Mouse (Mus musculus): ENCODE measurements around the gene Chst14.

DNA sequence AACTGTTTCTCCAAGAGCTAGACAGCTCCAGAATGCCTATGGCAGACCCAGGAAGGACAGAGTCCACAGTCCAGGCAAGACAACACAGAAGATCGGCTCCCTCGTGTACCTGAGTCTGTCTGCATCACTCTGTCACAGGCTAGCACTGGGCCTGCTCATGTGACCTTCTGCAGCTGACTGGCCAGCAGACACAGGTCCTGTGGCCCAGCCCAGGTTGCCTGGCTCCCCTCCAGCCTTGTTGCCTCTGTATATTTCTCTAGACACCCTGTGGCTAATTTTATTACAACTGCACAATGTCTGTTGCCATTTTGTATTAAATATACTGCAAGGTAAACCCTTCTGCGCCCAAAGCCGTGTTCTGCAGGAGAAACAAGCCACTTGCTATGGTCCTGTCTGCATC lies 45.3 kb upstream of the Chst14 start:
- no peak for TF ChIP-seq POLR2A (IDR thresholded peaks at IDR 0.05; ENCODE audit: insufficient read length, low read depth)
- no peak for TF ChIP-seq MAX (IDR thresholded peaks at IDR 0.05; ENCODE audit: low read depth)
- TF ChIP-seq POLR2AphosphoS2 (IDR thresholded peaks at IDR 0.05; ENCODE audit: insufficient read length, low read depth) = no peak
- no peak for TF ChIP-seq CEBPB (IDR thresholded peaks at IDR 0.05; ENCODE audit: insufficient read depth, poor library complexity, severe bottlenecking)
- TF ChIP-seq TCF12 (IDR thresholded peaks at IDR 0.05; ENCODE audit: insufficient read depth, poor library complexity, severe bottlenecking) = no peak
- TF ChIP-seq MYOG (IDR thresholded peaks at IDR 0.05; ENCODE audit: control insufficient read depth in 1 of 3, insufficient read depth in 1 of 3, insufficient read length in 2 of 3, low read depth in 2 of 3) = no peak
- TF ChIP-seq USF1 (IDR thresholded peaks at IDR 0.05; ENCODE audit: low read depth) = no peak
- TF ChIP-seq MYOD1 (IDR thresholded peaks at IDR 0.05; ENCODE audit: control insufficient read depth in 1 of 3, insufficient read length in 2 of 3, low read depth in 2 of 3) = no peak
